Mouse (Mus musculus): ENCODE data around the gene Actb. TPM values are rescaled to one million over a fixed set of nuclear protein-coding genes. Genes with fewer than 3 reads are reported as not detected.

Gene Actb
- total RNA-seq (2021) = 100 to 1,000 TPM; 898 to 947 TPM

GRCm38 (mm10) chr5:142906532-142907047 lies at the start of gene Actb:
Actb (minus strand) TSS chr5:142906754.
- peak; percentile 96 for DNase-seq (ENCODE audit: low spot score)
- intact Hi-C loops (cut with DNase I) = loop anchor here (5.0 kb wide), 1 partner anchor 84 kb away; no protein-coding TSS in a partner anchor

- intact Hi-C loops (cut with DNase I) = no loop called here
- no peak for DNase-seq (ENCODE audit: low spot score)
These were observed 47.1 kb upstream of the Actb start for GRCm38 (mm10) chr5:142953641-142954040.

GRCm38 (mm10) chr5:142950405-142950804 lies 43.9 kb upstream of the Actb start:
- intact Hi-C loops (cut with DNase I) = no loop called here
- no peak for DNase-seq (ENCODE audit: low spot score)

- intact Hi-C loops (cut with DNase I) = no loop called here
- no peak for DNase-seq (ENCODE audit: low spot score)
These were observed 43.0 kb upstream of the Actb start for GRCm38 (mm10) chr5:142949580-142949979.

GRCm38 (mm10) chr5:142947460-142947859 lies 40.9 kb upstream of the Actb start:
- no peak for DNase-seq (ENCODE audit: low spot score)
- intact Hi-C loops (cut with DNase I) = no loop called here

GRCm38 (mm10) chr5:142944979-142945682 lies 38.6 kb upstream of the Actb start:
- intact Hi-C loops (cut with DNase I) = loop anchor here (1.0 kb wide), 1 partner anchor 17 kb away; no protein-coding TSS in a partner anchor

GRCm38 (mm10) chr5:142940393-142940792 lies 33.8 kb upstream of the Actb start:
- intact Hi-C loops (cut with DNase I) = loop anchor here (1.0 kb wide), 1 partner anchor 96 kb away; no protein-coding TSS in a partner anchor
- DNase-seq (ENCODE audit: low spot score) = no peak

More at GRCm38 (mm10) chr5:142944979-142945682, 38.6 kb upstream of the Actb start:
- peak; percentile 58 for DNase-seq (ENCODE audit: low spot score)

- intact Hi-C loops (cut with DNase I) = loop anchor here (5.0 kb wide), 1 partner anchor 39 kb away; no protein-coding TSS in a partner anchor
These were observed 31.6 kb upstream of the Actb start for GRCm38 (mm10) chr5:142937956-142938727.

GRCm38 (mm10) chr5:142936336-142936719 lies 29.8 kb upstream of the Actb start:
- peak; percentile 61 for DNase-seq (ENCODE audit: low spot score)
- intact Hi-C loops (cut with DNase I) = loop anchor here (1.0 to 5.0 kb wide), 3 partner anchors 41 to 130 kb away; no protein-coding TSS in a partner anchor

More at GRCm38 (mm10) chr5:142937956-142938727, 31.6 kb upstream of the Actb start:
- no peak for DNase-seq (ENCODE audit: low spot score)

GRCm38 (mm10) chr5:142935642-142936335 lies 29.2 kb upstream of the Actb start:
- peak; percentile 69 for DNase-seq (ENCODE audit: low spot score)
- intact Hi-C loops (cut with DNase I) = loop anchor here (1.0 to 5.0 kb wide), 3 partner anchors 42 to 131 kb away; no protein-coding TSS in a partner anchor

- no peak for DNase-seq (ENCODE audit: low spot score)
- intact Hi-C loops (cut with DNase I) = loop anchor here (1.0 to 5.0 kb wide), 4 partner anchors 27 to 165 kb away; no protein-coding TSS in a partner anchor
These were observed 26.2 kb upstream of the Actb start for GRCm38 (mm10) chr5:142932731-142933130.

GRCm38 (mm10) chr5:142932084-142932685 lies 25.6 kb upstream of the Actb start:
- intact Hi-C loops (cut with DNase I) = loop anchor here (1.0 to 5.0 kb wide), 4 partner anchors 27 to 165 kb away; no protein-coding TSS in a partner anchor
- peak; percentile 58 for DNase-seq (ENCODE audit: low spot score)

- no peak for DNase-seq (ENCODE audit: low spot score)
- intact Hi-C loops (cut with DNase I) = loop anchor here (5.0 kb wide), 2 partner anchors 109 to 164 kb away; no protein-coding TSS in a partner anchor
These were observed 24.7 kb upstream of the Actb start for GRCm38 (mm10) chr5:142931241-142931745.

GRCm38 (mm10) chr5:142929400-142929752 lies 22.8 kb upstream of the Actb start:
- intact Hi-C loops (cut with DNase I) = no loop called here
- DNase-seq (ENCODE audit: low spot score) = no peak

- peak; percentile 89 for DNase-seq (ENCODE audit: low spot score)
- intact Hi-C loops (cut with DNase I) = no loop called here
These were observed 22.3 kb upstream of the Actb start for GRCm38 (mm10) chr5:142928749-142929399.

- intact Hi-C loops (cut with DNase I) = loop anchor here (2.0 kb wide), 1 partner anchor 19 kb away; no protein-coding TSS in a partner anchor
- no peak for DNase-seq (ENCODE audit: low spot score)
These were observed 20.9 kb upstream of the Actb start for GRCm38 (mm10) chr5:142927341-142927930.

- no peak for DNase-seq (ENCODE audit: low spot score)
- intact Hi-C loops (cut with DNase I) = loop anchor here (2.0 kb wide), 1 partner anchor 18 kb away; no protein-coding TSS in a partner anchor
These were observed 20.3 kb upstream of the Actb start for GRCm38 (mm10) chr5:142926940-142927228.
